Mouse (Mus musculus) monocyte, adult 5-6 weeks (primary cell): Measurements from ENCODE around the gene Unk. TPM values are rescaled to one million over a fixed set of nuclear protein-coding genes. Genes with fewer than 3 reads are reported as not detected.
A peak's percentile ranks its signal among the peaks of the same experiment; 100 is the strongest.
"Not testable (repeated sequence)": the region's sequence is repeated elsewhere in the genome, so short reads cannot be mapped to it uniquely, and the experiment has no call there.

ENCODE experiments used
- ATAC-seq: fragments of 153-309, 156-312 bp; replicated peaks from 2 replicates; pipeline ENCODE4 v1.8.0; 2017; ENCODE audit warnings: mild to moderate bottlenecking; ENCODE audit not compliant: low TSS enrichment, insufficient number of reproducible peaks, severe bottlenecking, poor library complexity, low FRiP score
- total RNA-seq: library from RNA; stranded (forward); fragments of 200-1000, 200-491, 200-594 nt; gene quantifications from 3 replicates; pipeline ENCODE4 v1.2.3, GENCODE M21; 2017

Gene Unk
- total RNA-seq, 1 experiment from 2014 or later, result 8.3 TPM

DNA sequence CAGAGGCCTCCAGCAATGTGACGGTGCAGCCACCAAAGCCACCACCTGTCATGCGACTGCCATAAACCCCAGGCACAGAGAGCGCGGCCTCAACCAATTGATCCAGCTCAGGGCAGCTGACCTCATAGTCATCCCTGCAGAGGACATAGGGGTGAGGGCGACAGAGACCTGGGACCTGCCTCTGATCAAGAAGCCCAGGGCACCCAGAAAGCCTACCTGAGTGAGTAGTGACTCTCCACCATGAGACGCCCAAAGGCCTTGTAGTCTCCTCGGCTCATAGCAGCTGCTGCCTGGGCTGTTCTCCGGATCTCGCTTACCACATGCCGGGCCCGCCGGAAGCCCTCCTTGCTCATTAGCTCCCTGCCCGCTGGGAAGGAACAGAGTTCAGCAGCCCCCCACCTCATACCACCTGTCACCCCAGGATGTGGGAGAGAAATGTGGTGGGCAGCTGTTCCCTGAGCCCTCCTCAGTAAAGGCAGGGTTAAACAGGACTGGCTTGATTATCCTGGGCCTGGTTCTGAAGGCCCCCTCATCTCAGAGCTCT, 21.2 kb upstream of the Unk start:
- no peak for ATAC-seq

DNA sequence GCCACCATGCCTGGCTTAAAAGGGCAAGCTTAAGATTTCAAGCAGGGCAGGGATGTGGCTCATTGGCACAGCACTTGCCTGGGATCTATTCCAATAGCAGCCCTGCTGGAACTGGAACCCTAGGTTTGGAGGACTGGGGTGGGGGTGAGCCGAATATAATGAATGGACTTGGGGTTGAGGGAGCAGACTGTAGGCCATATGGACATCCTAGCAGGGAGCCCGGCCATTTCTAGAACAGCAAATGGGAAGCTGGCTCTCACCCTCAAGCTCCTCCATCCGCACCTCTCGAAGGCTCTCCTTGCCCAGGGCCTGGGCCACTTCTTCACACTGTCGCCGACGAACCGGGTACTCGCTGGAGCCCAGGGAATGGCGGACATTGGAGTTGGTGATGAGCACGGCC, 20.5 kb upstream of the Unk start:
- no peak for ATAC-seq

DNA sequence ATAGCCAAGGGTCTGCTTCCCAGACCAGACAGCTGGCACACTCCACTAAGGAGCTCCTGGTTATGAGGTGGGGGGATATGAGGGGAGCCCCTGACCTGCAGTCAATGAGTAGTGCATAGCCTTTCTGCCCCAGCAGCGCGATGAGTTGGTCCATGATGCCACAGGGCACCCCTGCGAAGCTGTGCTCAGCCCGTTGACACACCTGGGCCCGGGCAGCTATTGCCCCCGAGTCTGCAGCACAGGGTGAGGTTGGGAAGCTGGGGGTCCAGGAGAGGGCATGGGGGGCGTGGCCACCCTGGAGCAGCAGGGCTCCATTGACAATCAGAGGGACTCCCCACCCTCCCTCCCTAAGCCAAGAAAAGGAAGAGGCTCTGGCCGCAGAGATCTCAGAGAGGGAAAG, 20.0 kb upstream of the Unk start:
- ATAC-seq, result no peak

DNA sequence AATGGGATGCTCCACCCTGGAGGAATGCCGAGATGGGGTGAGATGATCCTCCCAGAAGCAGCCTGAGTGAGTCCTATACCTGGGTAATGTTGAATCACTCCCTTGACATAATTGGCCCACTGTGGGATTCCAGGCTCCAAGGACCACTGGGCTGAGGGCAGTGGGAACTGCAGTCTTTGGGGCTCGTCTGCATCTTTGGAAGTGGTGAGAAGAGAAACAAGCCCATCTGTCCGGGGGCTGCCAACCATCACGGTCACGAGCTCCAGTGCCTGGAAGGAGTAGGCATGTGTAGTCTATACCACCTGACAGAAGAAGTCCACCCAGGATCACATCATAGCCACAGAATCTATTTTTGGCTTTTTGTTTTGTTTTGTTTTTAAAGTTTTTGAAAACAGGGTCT, 19.2 kb upstream of the Unk start:
- ATAC-seq, result no peak

DNA sequence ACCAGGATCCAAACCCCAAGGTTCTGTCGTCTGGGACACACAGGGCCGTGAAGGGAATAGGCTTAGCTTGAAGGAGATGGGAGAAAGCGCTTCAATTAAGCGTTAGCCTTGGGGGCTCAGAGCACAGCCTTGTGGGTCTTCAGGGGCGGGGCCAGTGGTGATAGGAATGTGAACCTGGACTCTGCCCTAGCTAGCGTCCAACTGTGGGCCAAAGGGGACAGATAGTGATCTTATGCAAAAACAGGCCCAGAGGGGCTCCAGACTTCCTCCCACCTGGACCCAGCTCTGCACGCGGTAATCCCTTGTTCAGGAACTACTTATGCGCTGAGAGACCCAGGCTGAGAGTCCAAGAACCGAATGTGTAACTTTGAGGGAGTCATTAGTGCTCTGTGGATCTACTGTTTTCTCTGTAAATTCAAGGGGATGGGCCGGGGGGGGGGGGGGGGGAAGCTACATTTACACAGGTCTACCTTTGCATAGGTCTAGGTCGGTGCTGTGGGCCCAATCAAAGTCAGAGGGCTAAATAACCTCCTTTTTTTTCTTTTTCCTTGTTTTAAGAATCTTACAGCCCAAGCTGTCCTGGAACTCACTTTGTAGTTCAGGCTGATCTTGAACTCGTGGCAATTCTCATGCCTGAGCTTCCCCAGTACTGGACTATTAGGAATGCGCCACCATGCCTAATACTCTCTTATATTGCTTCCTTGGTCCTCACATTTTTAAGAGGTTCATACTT, 18.4 kb upstream of the Unk start:
- ATAC-seq, result no peak

DNA sequence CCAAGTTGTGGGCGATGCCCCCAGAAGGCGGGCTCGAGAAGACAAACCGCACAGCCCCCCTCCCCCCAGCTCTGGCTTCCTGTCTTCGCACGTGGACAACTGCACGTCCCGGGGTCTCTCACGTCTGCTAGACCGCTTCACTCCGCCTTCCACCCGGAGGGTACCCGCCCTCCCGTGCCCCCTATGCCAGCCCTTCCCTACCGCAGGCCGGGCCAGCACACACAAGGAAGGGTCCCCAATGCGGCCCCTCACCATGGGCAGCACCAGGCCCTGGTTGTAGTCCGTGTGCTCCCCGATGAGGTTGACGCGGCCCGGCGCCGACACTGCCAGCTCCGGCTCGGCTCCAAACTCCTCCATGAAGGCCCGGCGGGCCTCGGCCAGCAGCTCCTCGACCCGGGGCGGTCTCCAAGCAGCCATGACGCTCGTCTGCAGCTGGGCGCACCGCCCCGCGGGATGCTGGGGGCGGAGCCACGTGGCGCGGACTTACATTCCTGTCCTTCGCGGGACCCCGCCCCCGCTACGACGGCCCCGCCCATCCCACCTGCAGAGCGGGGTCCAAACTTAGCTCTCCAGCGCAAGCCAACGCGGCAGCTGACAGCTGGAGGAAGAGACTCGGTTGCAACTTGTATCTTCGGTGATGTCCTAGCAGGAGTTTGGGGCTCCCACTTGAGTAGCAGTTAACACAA, 17.7 kb upstream of the Unk start, which contains the start of gene Galk1:
Gene Galk1, minus strand, starts transcription at position 458 of the 686 bp plus-strand sequence.
- peak; percentile 69 for ATAC-seq

DNA sequence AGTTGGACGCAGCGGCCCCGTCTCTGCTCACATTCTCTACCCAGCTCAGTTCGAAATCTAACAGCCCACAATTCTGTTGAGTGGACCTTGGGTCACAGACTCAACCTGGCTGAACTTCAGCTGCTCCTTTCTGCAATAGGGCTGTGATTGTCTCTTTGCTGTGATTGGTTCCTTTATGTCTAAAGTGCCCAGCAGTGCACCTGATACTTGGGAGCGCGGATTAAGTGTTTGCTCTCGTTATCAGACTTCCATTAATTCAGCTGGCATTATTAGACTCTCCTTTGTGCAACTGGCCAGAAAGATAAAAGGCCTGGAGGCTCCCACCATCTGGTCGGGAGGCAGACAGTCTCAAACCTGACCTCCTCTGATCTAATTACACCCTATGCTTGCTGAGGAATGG, 15.3 kb upstream of the Unk start:
- ATAC-seq, result no peak

DNA sequence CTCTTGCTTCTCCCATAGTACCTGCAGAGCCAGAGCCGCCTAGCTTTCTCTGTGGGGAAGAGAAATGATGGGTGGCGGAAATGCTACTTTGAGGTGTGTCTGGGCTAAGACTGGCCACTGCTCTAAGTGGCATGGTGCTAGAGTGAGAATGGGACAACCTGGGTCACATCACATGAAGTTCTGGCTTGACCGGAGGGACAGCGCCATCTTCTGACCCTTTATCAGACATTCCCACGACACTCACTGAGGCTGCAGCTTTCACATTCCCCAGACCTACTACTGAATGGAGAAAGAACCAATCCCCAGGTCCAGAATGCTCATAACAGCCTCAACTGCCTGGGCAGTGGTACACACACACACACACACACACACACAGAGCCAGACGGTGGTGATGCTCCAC, 12.0 kb upstream of the Unk start:
- ATAC-seq, result peak; percentile 62

DNA sequence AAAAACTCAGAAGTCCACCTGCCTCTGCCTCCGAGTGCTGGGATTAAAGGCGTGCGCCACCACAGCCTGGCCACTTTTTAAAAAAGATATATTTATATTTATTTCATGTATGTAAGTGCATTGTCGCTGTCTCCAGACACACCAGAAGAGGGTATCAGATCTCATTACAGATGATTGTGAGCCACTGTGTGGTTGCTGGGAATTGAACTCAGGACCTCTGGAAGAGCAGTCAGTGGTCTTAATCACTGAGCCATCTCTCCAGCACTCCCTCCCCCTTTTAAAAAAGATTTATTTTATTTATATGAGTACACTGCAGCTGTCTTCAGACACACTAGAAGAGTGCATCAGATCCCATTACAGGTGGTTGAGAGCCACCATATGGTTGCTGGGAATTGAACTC, 11.3 kb upstream of the Unk start:
- not testable (repeated sequence) for ATAC-seq

DNA sequence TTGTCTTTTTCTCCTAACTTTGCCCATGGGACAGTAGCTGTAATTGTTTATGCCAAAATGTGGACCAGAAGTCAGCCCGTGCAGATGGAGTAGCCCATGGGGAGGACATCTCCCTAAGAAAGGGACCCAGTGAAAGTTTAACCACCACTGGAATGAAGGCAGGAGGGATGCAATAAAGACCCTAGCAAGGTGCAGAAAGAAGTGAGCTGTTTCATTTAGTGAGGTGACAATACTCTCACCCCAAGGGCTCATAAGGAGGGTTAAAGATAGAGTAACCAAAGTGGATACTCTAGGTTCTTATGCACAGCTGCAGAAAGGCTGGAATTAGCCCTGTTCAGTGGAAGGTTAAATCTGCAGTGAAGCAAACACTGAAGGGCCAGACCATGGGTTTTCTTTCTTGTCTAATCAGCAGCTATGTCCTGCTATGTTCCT, 10.7 kb upstream of the Unk start:
- ATAC-seq, result no peak

DNA sequence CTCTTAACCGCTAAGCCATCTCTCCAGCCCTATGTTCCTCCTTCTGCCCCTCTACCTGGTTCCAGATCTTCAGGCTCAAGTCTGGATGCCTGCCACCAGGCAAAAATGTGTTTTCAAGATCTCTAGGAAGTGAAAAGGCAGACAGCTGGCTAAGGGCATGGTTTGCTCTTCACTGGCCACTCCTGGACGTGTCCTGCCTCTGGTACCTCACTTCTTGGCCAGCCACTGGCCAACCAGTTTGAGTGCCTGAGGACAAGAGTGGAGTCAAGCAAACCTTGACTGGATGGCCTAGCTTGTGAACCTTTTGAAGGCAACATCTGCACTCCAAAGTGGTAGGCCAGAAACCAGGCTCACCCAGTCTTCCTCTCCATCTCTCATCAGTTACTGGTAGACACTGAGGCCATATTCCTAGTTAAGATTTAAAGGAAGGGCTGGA, 10.1 kb upstream of the Unk start:
- 0 out of 2 replicates have a peak, but pooled peaks have one; percentile 10 for ATAC-seq

DNA sequence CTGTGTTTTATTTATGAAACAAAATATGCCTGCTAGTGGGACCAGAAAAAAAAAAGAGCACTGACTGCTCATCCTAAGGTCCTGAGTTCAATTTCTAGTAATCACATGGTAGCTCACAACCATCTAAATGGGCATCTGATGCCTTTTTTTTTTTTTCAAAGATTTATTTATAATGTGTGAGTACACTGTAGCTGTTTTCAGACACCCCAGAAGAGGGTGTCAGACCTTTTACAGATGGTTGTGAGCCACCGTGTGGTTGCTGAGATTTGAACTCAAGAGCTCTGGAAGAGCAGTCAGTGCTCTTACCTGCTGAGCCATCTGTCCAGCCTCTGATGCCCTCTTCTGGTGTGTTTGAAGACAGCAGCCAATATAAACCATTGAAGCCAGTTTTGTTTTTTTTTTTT, 9.6 kb upstream of the Unk start:
- ATAC-seq, result no peak

DNA sequence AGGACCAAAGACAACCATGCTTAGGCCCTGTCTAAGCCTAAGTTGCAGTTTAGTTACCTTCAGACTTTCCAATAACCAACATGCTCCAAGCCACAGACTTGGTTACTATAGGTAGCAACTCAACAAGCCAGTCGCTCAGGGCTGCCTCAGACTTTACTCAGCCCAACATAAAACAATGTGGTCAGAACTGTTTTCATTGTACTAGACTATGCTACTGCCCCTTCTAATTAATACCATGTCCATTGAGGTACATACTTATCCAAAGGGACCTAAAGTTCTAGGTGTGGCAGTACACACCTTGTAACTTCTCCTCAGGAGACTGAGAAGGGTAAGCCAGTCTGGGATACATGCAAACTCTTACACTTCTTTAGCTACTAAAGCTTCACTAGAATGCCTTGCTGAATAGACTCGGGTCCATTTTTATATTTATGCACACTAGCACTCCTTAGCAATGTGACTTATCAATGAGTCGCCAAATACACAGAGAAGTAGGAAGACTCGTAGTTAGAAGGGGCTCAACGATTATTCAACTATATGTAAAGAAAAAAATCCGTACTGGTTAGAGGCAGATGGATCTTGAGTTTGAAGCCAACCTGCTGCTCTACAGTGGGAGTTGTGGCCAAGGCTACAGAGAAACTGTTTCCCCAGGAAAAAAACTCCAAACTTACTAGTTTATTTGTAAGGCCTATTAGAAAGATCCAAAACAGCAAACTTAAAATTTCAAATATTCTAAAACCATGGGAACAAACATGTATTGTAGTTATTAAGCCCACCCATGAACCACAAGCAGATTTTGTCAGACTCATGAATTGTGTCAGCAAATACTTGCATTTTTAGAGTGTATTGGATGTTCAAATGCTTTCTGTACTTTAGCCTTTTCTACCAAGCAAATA, 8.5 kb upstream of the Unk start:
- no peak for ATAC-seq

DNA sequence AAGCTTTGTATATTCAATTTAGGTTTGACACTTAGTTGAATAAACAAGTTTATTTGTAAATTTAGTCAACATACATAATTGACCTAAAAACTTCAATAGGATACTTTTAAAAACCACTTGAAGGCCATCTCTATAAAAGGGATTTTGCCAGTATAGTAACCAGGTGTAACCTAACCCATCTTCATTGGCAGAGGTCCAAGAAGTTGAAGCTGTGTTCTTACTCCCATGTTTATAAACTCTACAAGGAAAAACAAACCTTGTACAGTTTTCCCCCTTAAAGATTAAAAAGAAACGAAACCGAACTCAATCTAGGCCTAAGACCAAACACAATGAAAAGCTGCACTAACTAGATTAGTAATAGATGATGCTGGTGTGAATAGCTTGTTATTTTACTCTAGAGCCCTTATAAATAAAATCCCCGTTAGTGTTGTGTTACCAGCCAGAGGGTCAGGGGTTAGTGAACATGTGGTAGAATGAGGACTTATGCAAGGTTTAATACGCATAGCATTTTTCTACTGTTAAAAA, 7.8 kb upstream of the Unk start:
- no peak for ATAC-seq

DNA sequence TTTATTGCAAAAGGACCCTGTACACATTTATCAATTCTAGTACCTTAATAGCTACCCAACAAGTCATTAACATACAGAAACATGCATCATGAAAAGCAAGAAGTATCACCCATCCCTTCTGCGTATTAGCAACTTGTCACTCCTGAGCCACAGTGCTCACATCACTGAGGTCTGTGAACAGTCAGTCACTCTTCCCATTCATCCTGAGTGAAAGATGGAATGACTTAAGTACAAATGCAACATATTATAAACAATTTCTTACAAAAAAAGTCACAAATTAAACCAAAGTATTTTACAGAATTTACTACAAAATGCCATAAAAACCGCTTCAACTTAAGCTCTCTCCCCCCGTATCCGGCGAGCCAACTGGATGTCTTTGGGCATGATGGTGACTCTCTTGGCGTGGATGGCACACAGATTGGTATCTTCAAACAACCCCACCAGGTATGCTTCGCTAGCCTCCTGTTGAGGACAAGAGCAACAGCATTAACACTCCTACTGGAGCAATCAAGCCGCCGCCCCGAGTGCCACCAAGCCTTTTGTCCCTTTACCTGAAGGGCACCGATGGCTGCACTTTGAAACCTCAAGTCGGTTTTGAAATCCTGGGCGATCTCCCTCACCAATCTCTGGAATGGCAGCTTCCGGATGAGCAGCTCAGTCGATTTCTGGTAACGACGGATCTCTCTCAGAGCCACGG, 6.9 kb upstream of the Unk start:
- not testable (repeated sequence) for ATAC-seq

DNA sequence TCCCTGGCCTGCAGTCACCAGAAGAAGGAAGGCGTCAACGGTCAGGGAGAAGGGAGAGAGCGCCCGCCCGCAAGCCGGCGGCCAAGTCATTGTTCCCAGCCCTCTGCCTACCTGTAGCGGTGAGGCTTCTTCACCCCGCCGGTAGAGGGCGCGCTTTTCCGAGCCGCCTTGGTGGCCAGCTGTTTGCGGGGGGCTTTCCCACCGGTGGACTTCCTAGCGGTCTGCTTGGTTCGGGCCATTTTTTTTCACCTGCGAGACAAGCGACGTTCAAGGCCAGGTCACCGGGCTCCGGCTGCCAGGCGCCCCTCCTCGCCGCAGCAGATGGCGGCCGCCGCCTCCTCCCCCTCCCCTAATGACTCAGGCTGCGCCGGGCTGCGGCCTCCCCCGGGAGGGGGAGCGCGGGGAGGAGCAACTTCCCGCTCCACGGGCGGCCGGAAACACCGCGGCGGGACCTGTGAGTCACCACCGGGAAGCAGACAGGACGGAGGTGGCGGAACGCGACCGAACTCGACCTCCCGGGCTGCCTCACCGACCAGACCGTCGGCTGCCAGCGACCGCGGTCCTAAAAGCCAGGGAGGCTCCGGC, 6.3 kb upstream of the Unk start:
- ATAC-seq, result peak; percentile 25

DNA sequence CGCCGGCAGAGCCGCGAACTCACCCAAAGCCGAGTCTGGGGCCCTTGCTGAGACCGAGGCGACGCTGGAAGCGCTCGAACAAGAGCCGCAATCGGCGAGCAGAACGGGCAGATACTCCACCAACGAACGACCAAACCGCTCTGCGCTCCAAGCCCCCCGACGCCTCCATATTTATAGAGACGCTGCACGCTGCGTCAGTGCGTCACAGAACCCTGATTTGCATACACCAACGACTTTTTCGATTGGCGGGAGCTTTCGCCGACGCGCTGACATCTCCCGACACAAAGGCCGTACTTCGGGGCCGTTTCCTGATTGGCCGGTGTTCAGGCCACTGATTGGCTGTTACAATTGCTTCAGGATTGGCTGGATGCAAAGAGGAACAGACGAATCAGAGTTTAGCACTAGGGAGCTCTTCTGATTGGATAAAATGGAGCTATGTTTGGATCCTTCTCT, 5.7 kb upstream of the Unk start:
- peak; percentile 85 for ATAC-seq
